Mouse (Mus musculus): Measurements from ENCODE around the gene Svs3b.
"Not testable (repeated sequence)": the region's sequence is repeated elsewhere in the genome, so short reads cannot be mapped to it uniquely, and the experiment has no call there.

DNA sequence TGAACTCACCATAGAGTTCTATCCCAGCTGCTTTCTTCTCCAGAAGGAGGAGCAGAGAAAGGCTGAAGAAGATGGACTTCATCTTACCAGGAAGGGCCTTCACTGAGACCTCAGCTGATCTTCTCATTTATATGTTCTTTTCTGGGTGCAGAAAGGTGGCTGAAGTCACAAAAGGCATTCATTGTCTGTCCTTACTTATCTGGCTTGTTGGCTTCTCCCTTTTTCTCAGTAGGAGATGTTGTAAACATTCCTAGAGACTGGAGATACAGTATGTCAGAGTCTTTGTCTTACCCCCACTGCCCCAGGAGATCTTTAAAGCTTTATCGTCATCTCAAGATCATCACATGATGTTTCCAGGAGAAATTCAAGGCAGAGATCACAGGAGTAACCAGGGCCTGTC, at the start of gene Svs3b:
- not testable (repeated sequence) for TF ChIP-seq CTCF (conservative IDR thresholded peaks at IDR 0.05; ENCODE audit: insufficient read depth, insufficient read length, low read depth, low read length); POLR2A (IDR thresholded peaks at IDR 0.05; ENCODE audit: low read depth, low read length)

Data from kidney, adult 2 months (tissue).